Mouse (Mus musculus): ENCODE measurements around the gene Gm17509.

DNA sequence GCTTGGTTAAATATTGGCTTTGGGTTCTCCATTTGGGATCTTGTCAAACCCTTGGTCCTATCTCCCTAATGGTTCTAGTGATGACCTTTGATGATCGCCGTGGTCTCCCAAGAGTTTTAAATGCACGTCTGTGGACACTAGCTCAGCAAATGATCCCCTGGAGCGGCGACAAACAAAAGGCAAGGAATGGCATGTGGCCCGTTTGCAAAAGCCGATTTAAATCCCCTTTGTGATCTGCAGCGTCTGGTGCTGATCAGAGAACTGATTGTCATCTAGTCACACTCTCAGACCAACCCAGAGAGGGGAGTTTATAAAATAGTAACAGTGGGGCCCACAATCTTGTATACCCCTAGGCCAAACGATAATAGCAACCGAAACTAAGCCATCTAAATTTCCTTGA lies 5.4 kb downstream of the Gm17509 start:
- TF ChIP-seq CTCF (IDR thresholded peaks at IDR 0.05) (no peak), POLR2A (IDR thresholded peaks at IDR 0.05; ENCODE audit: insufficient read depth, low read depth, low read length) (no peak)
